Mouse (Mus musculus) splenic B cell, adult 2 months (primary cell): ENCODE results near the gene Tmem159.

ENCODE experiments used
- DNase-seq: peaks from one replicate; pipeline ENCODE4 v3.0.0-alpha.2; 2011; ENCODE audit warnings: low read depth, low spot score
- H3K27me3 ChIP-seq: 2 replicates; pipeline ENCODE4 v1.6.1; 2012; ENCODE audit warnings: mild to moderate bottlenecking, low read length, moderate library complexity, mixed read lengths; ENCODE audit not compliant: control insufficient read depth, poor library complexity, insufficient read depth, severe bottlenecking
- H3K36me3 ChIP-seq: 2 replicates; pipeline ENCODE4 v1.6.1; 2012; ENCODE audit warnings: mild to moderate bottlenecking, low read length, moderate library complexity, mixed read lengths; ENCODE audit not compliant: control insufficient read depth, poor library complexity, insufficient read depth, severe bottlenecking

Gene Tmem159

GRCm38 (mm10) chr7:120102164-120102972 is at the start of gene Tmem159:
Gene Tmem159, plus strand, starts transcription at chr7:120102353.
- no peaks in the 10 kb centered on the region for H3K36me3 ChIP-seq
- H3K27me3 ChIP-seq: no peaks in the 10 kb centered on the region
- peak; percentile 47 for DNase-seq

DNA sequence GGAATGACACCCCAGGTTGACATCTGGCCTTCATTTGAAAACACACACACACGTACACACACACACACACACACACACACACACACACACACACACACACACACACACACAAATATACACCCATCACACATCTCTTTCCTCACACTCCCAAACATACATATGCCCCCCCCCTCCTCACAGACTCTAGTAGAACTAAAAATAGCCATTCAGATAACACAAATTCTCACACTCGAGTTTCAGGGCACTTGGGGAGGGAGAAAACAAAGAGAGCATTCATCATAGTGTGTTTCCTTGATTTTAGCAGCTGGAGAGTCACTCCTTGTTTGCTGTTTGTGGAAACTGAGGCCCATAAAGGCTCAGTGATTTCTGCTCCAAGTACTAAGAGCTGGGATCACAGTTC is 48.1 kb upstream of the Tmem159 start:
- H3K36me3 ChIP-seq: no peaks in the 10 kb centered on the region
- DNase-seq: no peak
- no peaks in the 10 kb centered on the region for H3K27me3 ChIP-seq

DNA sequence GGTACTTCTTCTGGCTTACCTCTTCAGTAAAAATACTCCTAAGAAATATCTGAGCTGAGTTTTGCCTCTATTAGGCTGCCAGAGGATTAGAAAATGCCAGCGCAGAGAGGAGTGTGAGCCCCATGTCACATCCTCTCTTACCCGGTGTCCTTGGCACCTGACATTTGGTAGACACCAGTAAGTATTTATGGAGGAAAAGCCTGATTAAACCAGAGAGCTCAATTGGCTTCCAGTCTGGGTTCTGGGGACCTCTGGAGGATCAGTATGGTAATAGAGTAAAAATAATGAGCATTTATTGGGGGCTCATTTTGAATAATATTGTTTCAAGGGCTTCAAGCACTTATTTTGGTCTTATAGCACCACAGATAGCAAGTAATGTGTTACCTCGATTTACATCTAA is 46.7 kb upstream of the Tmem159 start:
- Histone ChIP-seq H3K27me3 (no peaks in the 10 kb centered on the region), H3K36me3 (no peaks in the 10 kb centered on the region)
- no peak for DNase-seq

DNA sequence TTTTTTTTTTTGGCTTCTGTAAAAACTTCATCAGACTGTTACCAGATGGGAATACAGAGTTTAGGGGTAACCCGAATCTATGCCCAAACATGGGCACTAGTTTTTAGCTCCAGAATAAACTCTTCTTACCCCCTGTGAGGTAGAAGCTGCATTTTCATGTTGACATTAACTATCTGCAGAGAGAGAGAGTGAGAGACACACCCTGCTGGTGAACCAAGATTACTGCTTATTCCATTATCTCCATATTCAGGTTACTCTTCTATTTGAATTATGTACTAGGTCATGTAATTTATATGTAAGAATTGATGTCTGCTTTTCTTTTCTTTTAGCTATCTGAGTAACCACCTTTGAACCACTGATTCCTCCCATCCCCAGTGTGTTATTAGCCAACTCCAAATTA is 38.1 kb upstream of the Tmem159 start:
- no peaks in the 10 kb centered on the region for H3K36me3 ChIP-seq
- no peak for DNase-seq
- H3K27me3 ChIP-seq: no peaks in the 10 kb centered on the region

- no peaks in the 10 kb centered on the region for H3K36me3 ChIP-seq
- no peaks in the 10 kb centered on the region for H3K27me3 ChIP-seq
- no peak for DNase-seq
These were observed 34.0 kb upstream of the Tmem159 start for GRCm38 (mm10) chr7:120068114-120068513.

DNA sequence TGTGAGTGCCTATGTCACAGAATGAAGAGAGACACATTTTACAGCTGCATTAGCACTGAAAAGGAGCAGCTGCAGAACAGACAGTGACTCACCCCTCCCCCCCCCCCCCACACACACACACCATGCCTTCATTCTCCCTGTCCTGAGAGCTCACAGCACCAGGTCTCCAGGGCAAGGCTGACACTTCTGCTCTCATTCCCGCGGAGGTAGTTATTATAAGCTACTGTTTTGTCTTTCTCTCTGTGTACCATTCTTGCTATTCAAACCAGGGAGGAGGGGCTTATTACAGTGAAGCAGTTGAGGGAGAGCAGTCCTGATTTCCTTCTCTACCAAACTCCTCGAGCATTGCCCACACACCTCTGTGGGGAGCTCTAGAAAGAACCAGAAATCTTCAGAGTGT is 33.0 kb upstream of the Tmem159 start:
- no peaks in the 10 kb centered on the region for H3K36me3 ChIP-seq
- no peak for DNase-seq

GRCm38 (mm10) chr7:120080177-120080576 is 22.0 kb upstream of the Tmem159 start:
- H3K36me3 ChIP-seq: no peaks in the 10 kb centered on the region
- no peaks in the 10 kb centered on the region for H3K27me3 ChIP-seq
- no peak for DNase-seq

More for the DNA sequence above, 33.0 kb upstream of the Tmem159 start:
- no peaks in the 10 kb centered on the region for H3K27me3 ChIP-seq

DNA sequence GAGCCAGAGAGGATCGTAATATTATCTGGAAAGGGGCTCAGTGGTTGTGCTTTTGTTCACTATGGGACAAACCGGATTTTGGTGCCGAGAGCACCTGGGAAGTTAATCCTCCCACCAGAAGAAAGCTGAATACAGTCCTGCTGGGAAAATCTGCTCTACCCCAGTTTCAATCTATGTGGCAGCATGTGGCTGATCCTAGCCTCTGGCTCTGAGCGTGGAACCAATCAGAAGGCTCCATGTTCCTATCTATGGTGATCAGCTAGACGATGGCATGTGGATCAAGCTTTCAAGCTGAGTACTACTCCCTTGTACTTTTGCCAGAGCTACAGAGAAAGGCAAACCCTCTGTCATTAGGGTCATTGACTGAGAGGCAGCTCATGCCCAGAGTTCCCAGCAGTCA is 9.1 kb upstream of the Tmem159 start:
- no peaks in the 10 kb centered on the region for H3K36me3 ChIP-seq
- no peak for DNase-seq

GRCm38 (mm10) chr7:120094216-120094615 is 7.9 kb upstream of the Tmem159 start:
- DNase-seq: no peak
- no peaks in the 10 kb centered on the region for H3K36me3 ChIP-seq
- H3K27me3 ChIP-seq: no peaks in the 10 kb centered on the region

More for the DNA sequence above, 9.1 kb upstream of the Tmem159 start:
- no peaks in the 10 kb centered on the region for H3K27me3 ChIP-seq

GRCm38 (mm10) chr7:120095180-120095579 is 7.0 kb upstream of the Tmem159 start, which contains the start of gene Dnah3:
Gene Dnah3, minus strand, starts transcription at chr7:120095280.
- DNase-seq: no peak
- Histone ChIP-seq H3K27me3 (no peaks in the 10 kb centered on the region), H3K36me3 (no peaks in the 10 kb centered on the region)

DNA sequence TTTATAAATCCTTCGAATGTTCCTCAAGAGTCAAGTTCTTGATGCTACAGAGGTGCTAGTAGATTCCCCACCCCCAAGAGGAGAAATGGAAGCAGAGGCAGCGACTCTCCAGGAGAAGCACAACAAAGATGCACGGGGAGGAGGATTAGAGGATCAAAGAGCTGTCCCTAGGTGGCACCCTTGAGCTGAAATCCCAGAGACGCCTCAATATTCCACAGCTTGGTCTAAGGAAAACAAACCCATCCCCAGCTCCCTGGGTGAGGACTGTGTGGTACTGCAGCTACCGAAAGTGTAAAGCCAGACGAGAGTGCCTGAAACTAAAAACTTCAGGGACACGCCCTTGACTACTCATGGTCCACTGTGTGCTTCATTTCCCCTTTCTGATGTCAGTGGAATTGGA is 4.3 kb upstream of the Tmem159 start:
- DNase-seq: no peak
- Histone ChIP-seq H3K36me3 (no peaks in the 10 kb centered on the region), H3K27me3 (no peaks in the 10 kb centered on the region)

DNA sequence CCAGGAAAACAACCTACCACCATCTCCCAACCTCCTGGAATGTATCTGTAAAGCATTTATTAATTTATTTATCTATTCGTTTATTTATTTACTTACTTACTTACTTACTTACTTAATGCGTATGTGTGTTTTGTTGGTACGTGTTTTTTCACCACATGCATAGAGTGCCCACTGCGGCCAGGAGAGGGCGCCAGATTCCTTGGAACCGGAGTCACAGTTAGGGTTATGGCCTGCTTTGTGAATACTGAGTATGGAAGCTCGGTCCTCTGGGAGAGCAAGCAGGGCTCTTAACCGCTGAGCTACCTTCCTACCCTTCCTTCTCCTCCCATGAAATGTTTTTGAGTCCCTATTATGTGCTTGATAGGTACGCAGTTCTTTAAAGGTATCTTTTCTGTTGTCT is 3.8 kb upstream of the Tmem159 start:
- Histone ChIP-seq H3K27me3 (no peaks in the 10 kb centered on the region), H3K36me3 (no peaks in the 10 kb centered on the region)
- peak; percentile 23 for DNase-seq

DNA sequence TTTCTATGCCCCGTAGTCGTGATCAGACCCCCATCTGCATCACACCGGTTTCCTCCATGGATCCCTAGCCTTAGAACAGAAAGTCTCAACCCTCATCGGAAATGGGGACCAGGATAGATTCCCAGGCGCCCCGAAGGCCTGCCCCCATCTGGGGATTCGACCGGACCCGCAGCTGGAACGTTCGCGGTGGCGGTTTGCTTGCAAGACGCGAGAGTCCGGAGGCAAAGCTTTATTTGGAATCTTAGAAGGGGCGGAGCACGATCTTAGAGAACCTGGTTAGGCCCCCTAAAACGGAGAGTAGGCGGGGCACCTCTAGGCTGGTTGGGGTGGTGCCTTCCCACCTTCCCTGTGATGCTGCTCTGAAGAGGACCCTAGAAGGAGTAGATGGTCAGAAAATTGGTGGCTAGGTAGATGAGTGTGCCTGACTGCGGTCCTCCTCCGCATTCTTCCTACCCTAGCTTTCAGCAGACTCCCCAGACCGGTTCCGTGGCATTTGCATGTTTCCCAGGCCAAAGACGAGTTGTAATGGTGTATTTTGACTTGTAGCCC is 940 bp downstream of the Tmem159 start:
- no peaks in the 10 kb centered on the region for H3K36me3 ChIP-seq
- DNase-seq: no peak
- no peaks in the 10 kb centered on the region for H3K27me3 ChIP-seq

GRCm38 (mm10) chr7:120104975-120105374 is 2.8 kb downstream of the Tmem159 start:
- H3K36me3 ChIP-seq: no peaks in the 10 kb centered on the region
- DNase-seq: no peak
- no peaks in the 10 kb centered on the region for H3K27me3 ChIP-seq

DNA sequence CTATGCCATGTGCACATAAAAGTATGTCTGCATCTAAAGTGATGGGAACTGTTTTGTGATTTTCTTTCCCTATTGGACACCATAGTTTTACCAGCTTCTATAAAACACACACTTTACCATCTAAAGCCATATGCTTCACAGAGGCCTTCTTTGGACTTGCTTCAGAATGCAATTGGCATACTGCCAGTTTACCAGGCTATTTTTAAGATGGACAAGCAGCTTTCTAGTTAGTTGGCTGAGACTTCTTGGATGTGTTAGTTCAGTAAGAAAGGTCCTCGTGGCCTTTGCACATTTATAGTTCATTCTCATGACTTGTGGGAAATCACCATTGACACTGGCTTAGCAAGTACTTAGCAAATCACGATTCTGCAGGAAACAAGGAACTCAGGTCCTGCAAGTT is 4.2 kb downstream of the Tmem159 start:
- DNase-seq: no peak
- no peaks in the 10 kb centered on the region for H3K27me3 ChIP-seq
- H3K36me3 ChIP-seq: no peaks in the 10 kb centered on the region
